Mouse (Mus musculus): Measurements from ENCODE around the gene Nedd8.

Gene Nedd8

DNA sequence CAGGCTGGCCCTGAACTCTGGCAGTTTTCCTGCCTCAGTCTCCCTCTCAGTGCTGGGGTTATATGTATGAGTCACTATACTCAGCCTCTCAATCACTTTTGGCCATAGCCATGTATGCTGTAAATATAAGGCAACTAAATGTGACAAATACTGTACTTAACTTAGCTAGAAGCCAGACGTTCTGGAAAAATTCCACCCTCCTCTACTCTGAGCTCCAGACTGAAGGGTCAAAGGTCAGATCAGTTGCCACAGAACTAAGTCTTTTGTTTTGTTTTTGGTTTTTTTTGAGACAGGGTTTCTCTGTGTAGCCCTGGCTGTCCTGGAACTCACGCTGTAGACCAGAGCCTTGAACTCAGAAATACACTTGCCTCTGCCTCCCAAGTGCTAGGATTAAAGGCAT lies 56.0 kb downstream of the Nedd8 start:
- DNase-seq (ENCODE audit: low spot score in 2 of 2): no peak

DNA sequence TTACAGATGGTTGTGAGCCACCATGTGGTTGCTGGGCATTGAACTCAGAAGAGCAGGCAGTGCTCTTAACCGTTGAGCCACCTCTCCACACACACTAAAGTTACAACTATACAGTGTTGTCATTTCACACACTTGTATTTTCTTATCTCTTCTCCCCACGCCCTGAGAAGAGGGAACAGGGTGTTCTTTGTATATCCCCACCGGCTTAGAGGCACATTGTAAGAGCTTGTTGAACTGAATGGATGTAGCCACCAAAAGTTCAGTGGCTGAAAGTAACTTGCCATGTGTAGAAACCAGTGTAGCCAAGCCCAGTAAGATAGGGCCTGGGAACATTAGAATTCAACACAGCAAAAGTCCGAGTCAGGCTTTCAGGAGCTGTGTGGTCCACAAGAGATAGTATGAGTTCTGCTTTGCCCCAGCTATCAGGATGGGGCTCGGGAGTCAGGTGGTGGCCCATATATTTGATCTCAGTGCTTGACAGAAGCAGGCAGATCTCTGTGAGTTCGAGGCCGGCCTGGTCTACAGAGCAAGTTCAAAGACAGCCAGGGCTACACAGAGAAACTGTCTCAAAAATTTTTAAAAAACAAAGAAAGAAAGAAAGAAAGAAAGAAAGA lies 57.3 kb downstream of the Nedd8 start:
- DNase-seq (ENCODE audit: low spot score in 2 of 2): no peak

GRCm38 (mm10) chr14:55613346-55613745 lies 58.6 kb downstream of the Nedd8 start:
- no peak for DNase-seq (ENCODE audit: low spot score in 2 of 2)

Data from frontal cortex, postnatal 10 days (tissue).